Mouse (Mus musculus): ENCODE results near the gene Trp53rkb.
"Not testable (repeated sequence)": the region's sequence is repeated elsewhere in the genome, so short reads cannot be mapped to it uniquely, and the experiment has no call there.

The Trp53rkb gene

DNA sequence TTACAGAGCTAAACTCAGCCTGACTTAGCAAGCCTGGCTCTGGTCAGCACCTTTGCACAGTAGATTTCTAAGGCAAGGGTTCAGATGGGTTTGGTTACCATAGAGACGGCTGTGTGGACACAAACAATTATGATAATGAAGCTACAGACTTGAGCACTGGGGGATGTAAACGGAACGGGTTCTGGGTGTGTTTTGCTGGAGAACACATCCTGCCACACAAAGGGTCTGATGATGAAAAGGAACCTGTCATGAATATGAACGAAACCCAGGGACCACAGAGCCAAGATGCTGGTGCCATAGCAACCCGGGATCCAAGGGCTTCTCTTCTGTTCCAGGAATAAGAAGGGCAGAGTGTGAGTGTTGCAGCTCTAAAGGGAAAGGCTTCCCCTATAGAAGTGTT is at the start of gene Trp53rkb:
Trp53rkb (plus strand) TSS at position 177 of the 400 bp plus-strand sequence.
- DNase-seq = no peak

DNA sequence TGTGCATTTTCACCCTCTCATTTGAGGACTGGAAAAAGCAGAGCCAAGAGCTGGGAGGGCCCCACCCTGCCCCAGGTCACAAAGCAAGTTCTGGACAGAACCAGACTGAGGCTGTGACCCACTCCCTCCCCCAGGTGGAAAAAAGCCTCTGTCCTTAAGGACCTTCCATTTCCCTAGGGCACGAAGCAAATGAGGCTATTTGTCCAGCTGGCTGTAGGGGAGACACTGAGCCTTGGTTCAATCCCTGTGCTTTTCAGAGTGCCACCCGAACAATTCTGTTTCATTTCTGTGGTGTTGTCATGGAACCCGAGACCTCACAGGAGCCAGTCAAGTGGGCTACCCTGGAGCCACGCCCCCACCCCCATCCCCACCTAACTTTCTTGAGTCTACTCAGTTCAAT is 48.8 kb upstream of the Trp53rkb start:
- DNase-seq = no peak

DNA sequence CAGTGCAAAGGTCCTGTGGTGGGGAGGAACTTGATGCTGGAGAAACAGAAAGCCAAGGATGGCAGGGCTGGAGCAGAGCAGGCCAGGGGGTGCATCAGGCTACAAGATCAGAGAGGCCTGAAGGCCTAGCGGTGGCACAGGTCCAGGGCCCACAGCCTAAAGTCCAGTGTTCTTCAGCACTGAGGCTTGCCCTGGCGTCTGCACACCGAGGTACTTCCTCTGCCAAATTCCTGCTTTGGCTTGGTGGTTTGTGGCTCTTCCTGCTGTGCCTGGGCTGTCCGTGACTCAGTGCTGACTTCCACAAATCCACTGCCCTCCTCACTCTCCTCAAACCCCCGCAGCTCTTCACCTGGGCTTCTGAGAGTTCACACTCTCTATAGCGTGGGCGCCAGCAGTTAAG is 47.9 kb upstream of the Trp53rkb start:
- no peak for DNase-seq

DNA sequence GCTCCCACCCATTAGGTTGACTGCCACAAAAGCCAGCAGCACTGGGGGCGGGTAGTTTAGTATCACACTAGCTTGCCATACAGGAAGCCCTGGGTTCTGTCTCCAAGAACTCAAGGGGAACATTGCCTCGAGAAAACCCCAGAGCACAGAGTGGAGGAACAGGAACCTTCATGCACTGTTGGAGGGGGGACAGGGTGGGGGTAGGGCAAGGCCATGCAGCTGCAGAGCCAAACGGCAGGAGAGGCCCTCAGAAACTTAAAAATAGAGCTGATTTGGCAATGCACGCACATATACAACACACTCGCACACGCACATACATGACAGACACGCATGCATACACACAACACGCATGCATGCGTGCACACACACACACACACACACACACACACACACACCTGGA is 46.5 kb upstream of the Trp53rkb start:
- DNase-seq = no peak

DNA sequence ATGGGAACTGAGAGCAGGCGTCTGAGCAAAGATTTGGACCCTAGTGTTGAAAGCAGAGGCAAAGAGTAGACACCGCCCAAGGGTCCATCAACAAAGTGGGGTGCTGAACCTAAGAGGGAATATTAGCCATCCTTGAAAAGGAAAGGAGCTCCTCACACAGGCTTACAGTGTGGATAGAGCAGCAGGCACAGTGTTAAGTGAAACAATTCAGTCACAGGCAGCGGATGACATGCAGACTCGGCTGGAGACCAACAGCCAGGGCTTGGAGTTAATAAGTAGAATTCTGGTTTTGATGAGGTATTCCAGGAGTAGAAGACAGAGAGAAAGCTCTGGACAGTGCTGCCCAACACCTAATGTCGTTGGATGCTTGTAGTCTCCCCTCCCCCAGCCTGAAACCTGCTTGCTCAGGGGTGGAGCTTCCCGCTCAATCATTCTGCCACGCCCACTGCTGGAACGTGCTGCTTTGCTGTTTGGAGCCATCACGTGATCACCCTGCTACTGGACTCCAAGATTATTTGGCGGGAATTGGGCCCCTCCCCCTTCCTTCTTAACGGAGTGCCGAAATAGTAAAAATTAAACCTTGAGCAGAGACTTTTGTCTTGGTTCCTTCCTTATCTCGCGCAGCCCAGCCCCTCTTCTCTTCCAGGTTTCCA is 45.9 kb upstream of the Trp53rkb start:
- DNase-seq = not testable (repeated sequence)

DNA sequence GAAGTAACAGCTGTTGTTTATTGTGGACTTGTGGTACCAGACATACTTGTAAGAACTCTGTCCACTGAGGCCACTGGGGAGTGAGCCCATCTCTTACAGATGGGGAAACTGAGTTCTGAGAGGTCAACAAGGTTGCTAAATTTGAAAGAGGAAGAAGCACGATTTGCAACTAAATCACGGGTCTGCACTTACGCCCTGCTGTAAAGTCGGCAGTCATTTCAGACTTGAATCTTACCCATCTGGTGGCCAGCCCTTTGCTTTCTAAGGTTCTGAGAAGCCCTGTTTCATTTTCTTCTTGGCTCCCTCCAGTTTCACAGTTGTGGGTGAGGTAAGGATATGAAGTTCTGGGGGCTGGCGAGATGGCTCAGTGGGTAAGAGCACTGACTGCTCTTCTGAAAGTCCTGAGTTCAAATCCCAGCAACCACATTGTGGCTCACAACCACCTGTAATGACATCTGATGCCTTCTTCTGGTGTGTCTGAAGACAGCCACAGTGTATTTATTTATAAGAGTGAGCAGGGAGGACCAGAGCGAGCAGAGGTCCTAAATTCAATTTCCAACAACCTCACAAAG is 41.6 kb upstream of the Trp53rkb start:
- no peak for DNase-seq

DNA sequence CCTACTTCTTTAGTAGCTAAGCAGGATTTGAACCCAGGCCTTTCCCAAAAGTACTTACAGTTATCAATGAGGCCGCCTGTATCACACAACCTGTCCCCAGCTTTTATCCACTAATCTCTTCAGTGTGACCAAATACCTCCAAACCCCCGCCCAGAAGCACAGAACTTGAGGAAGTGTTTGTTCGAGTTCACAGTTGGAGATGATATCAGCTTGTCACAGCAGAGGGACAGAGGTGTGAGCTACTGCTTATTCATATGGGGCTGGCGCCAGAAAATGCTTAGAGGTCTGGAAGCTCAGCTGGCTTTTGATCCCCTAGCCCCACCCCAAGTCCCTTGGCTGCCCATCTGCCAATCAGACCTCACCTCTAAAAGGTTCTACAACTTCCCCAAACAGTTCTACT is 38.1 kb upstream of the Trp53rkb start:
- no peak for DNase-seq

DNA sequence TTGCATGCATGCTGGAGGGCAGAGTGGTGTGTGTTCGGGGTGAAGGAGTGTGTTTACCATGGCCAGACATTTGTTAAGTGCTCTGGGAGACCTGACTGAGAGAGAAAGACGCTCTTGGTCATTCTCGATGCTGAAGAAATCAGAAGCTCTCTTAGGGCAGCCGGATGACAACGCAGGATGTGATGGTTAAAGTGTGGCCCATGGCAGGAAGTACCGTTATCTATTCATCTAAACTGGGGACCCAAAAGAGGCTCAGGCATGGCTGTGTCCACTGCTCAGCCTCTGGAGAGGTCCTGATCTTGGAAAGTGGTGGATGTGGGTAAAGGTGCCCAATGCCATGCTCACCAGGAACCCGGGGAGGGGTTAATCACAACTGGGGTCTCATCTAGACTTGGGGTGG is 37.6 kb upstream of the Trp53rkb start:
- no peak for DNase-seq

DNA sequence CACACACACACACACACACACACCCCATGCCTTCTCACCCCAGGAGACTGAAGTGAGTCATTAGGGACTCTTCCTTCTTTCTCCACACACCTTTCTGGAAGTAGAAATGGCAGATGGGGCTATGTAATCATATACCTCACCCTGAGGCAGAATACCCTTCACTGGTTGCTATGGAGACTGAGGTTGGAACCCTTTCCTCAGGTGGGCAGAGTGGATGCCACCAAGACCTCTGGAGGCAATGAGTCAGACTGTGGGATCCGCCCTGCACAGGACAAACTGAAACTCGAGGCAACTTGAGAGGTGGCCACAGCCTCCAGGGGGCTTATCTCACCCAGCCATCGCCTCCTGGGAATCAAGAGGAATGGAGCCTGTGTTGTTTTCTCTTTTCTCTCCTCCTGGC is 34.4 kb upstream of the Trp53rkb start:
- no peak for DNase-seq

DNA sequence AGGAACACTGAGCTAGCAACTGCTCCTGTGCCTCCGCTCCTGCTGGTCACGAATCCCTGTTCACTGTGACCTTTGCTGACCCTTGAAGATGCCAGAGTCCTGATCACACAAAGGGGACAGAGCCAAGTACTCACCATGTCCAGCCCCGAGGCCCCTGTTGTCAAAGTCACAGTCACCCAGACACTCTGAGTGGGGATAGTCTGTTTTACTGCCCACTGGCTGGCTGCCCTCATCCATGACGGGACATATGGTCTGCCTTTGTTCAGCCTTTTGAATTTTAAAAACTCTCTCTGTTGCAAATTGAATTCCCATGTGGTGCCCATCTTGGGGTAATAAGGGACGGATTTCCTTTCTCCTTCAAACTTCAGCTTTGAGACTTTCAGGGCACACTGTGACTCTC is 28.3 kb upstream of the Trp53rkb start:
- no peak for DNase-seq

DNA sequence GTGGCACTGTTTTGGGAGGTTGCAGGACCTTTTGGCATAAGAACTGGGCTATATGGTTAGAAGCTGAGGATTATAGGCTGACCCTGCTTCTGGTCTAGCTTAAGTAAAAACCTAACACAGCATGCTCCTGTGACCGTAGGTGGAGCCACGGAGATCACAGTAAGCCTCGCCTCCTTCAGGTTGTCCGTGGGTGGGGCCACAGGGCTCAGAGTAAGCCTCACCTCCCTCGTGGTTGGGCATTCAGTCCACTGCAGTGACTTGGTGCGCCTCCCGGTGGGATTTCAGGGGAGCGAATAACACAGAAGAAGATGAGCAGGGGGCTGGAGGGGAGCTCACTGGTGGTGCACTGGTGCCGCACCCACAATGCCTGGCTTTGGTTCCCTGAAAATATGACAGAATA is 24.7 kb upstream of the Trp53rkb start:
- no peak for DNase-seq

DNA sequence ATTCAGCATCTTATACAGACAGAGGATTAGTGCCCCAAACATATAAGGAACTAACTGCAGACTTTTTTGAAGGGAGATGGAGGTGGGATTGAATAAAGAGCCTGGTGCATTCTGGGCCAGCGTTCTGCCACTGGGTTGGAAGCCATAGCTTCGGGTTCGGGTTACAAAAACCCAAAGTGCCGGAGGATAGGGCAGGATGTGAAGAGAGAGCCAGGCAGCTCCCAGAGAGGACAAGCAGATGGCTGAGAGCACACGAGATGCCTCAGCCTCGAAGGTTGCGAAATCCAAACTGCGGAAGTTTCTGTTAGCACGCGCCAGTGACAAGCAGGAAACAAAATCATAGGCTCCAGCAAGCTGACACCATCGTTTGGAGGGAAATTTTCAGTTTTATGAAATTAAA is 20.9 kb upstream of the Trp53rkb start:
- peak; percentile 3 for DNase-seq

DNA sequence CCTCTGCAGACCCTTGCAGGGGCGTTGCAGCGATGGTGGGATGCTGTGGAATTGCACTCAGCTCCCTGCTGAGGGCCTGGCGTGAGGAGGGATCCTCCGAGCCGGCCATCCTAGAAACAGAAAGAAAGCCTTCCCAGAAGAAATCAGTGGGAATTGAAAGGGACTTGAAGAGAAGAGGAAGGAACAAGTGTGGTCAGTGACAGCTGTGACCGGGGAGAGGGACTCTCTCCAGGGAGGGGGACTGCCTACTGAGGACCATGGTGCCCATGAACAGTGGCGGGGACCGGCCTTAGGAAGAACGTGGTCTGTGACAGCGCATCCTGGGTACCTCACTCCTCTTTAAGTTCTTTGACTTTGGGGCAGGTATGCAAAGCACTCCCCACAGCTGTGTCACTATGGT is 18.7 kb upstream of the Trp53rkb start:
- DNase-seq = no peak

DNA sequence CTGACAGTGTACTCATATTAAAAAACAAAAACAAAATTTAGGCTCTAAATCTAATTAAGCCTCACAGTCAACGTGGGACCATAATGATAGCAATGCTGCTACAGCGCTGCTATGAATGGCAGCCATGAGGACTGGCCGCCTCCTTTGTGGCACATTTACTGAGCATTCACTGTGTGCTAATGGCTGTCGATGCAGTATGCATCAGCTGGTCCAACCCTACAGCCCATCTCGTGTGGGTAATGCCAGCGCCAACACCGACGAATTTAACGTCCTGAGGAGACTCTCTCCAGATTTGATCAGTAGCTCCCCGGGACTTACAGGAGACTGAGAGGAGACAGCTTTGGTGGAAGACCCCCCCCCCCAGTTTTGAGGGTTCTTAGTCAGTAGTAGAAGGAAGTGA is 18.1 kb upstream of the Trp53rkb start:
- DNase-seq = no peak

DNA sequence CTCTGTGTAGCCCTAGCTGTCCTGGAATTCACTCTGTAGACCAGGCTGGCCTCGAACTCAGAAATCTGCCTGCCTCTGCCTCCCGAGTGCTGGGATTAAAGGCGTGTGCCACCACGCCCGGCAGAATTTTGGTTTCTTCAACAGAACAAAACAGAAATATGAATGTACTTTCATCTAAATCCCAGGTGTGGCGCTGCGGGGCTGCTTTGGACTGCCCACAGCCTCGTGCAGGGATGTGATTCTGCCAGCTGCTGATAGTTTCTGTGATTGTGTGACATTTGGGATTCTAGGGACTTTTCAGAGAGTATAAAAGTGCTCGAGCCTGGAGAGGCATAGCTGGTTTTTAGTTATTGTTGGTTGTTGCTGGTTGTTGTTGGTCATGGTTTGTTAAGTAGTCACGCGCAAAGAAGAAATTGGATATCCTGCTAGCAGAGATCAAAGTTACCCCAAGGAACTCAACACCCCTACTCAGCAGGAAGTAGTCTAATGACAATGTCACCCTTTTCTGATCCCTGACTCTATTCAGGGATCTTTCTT is 16.9 kb upstream of the Trp53rkb start:
- DNase-seq = no peak

DNA sequence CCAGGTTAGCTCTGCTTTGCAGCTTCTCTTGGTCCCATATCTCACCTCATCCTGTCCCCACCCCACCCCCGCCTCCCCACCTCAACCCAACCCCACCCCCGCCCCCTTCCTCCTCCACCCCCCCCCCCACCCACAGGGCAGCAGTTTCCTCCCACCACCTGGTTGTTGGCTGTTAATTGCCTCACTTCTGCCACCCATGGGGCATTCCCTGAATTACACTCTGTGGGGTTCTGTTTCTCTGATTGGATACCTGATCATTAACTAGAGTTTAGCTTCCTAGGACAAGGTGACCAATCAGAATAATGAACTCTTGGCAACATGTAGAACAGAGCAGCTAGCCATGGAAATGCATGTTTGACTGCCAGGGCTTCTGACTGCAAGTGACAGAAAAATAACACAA is 16.1 kb upstream of the Trp53rkb start:
- DNase-seq = no peak

DNA sequence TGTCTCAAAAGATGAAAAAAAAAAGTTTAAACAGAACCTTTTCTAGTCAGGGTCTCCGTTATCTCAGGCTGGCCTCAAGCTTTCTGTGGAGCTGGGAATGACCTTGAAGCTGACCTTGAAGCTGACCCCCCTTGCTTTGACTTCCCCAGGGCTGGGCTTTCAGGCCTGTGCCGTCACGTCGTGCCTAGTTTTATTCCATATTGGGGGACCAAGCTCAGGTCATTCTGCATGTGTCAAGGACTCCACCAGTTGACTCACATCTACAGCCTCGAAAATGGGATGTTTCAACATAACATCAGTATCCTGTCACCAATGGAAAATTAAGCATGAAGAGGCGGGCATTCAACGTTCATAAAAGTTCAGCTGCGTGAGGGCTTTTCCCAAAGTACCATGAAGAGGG is 12.4 kb upstream of the Trp53rkb start:
- DNase-seq = peak; percentile 3

DNA sequence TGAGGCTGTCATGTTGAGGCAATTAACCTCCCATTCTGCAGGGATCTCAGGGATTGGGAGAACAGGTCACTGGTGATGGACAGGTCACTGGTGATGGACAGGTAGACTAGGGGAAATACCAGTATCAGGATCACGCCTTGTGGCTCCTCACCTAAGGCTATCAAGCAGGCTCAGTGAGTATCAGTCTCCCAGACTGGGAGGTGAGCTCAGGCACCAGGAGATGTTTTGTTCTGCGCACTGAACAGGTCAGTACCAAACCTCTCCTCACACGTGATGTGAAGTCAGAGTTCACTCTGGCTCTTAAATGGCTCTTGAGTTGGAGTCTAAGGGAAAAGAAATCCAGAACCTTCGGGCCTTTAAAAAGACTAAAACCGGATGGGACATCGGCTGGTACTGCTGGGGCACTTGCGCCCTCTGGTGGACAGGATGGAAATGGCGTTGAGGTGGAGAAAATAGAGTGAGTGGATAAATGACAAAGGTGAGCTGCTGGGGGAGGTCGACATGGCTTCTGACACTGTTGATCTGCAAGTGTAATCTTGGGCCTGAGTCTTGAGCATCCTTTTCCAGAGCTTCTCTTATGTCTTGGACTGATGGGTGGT is 11.3 kb upstream of the Trp53rkb start:
- DNase-seq = peak; percentile 74

DNA sequence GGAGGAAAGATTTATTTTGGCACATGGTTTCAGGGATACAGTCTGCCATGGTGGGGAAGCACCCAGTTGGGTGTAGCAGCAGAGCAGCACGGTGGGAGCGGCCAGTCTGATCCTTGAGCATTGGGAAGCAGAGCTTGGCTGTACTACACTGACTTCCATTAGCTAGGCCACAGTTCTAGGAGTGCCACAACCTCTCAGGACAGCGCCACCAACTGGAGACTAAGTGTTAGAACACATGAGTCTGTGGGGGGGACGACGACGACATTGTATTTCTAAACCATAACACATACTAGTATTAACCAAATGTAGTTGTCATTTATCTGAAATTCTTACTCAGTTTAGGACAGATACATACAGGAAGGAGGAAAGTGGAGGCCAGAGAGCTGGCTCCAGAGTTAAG is 8.0 kb upstream of the Trp53rkb start:
- peak; percentile 4 for DNase-seq

DNA sequence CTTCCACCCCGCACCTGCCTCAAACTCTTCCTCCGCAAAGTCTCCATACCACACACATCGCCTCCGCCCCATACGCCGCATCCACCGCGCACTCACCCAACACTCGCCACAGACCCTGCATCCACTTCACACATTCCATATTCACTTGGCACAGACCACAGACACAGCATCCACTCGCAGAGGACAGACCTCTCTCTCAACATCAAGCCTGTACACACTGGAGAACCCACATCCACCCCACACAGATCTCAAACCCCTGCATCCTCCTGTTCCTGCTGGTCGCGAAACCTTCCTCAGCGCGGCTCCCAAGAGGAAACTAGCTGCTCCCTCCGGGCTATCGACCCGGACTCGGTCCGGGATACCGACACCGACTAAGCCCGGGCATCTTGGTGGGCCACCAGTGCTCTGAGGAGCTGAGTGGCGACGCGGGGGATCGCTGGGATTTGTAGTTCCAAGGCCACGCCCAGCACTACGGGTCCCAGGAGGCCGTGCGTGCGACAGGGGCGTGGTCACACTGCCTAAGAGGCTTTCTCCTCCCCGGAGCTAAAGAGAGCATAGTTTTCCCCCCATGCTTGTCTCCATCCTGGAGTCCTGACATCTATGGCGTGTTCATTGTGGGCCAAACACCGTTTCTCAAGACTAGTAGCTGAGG is 5.9 kb upstream of the Trp53rkb start:
- peak; percentile 92 for DNase-seq

DNA sequence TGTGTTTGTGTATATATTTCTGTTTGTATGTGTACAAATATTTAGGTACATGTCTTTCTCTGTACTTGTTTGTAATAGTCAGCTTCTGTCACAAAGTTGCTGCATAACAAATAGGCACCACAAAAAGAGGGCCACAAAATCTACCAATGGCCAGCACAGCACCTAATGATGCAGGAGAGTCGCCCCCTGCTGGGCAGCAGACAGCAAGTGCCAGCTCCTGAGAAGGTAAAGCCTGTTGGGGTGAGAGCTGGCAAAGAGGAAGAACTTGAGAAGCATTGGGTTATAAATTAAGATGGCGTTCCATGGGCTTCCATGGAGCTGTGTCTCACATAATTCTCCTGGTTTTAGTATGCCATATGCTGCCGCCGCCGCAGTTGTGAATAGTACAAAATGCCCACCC is 593 bp upstream of the Trp53rkb start:
- peak; percentile 17 for DNase-seq

DNA sequence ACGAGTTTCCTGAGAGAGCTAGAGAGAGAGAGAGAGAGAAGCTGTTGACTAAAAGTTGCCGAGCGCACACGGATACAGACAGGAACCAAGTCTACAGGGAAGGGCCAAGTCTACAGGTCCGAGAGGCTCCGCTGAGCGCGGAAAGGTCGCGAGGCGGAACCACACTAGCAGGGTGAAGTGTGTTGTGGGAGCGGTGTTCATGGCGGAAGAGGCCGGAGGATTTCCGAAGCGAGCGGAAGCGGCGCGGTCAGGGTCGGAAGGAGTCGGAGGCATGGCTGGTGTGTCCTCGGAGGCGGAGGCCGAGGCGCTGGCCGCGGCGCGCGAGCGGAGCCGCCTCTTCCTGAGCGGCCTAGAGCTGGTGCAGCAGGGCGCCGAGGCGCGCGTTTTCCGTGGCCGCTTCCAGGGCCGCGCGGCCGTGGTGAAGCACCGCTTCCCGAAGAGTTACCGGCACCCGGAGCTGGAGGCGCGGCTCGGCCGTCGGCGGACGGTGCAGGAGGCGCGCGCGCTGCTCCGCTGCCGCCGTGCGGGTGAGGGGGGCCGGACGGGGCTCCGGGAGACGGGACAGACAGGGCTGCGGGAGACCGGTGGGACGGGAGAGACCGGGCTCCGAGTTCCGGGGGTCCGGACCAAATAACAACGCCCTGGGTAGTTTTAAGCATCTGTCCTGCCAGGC is 1.3 kb downstream of the Trp53rkb start:
- DNase-seq = peak; percentile 82

Data from right cerebral cortex, postnatal 14 days (tissue).